Mouse (Mus musculus) neural tube, embryonic 10.5 days (tissue): ENCODE results near the gene Sap30l.
"Not testable (repeated sequence)": the region's sequence is repeated elsewhere in the genome, so short reads cannot be mapped to it uniquely, and the experiment has no call there.

Experiments
- DNase-seq: peaks from one replicate; pipeline ENCODE4 v3.0.0-alpha.2; 2017; ENCODE audit warnings: low spot score; ENCODE audit errors: extremely low spot score

Gene Sap30l

DNA sequence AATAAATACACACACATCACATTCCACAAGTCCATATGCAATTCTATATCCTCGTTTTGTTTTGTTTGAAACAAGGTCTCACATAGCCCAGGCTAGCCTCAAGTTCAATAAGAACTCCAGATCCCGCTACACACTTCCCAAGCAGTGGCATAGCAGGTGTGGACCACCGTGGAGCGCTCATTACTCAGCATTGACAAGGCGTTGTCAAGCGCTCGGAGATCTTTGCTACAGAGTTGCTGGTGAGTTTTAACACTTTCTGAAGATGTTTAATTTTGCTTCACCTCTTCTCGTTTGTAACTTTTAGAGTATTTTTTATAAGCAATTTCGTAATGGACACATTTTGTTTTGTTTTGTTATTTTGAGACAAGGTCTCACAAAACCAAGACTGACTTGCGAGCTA lies 2.0 kb upstream of the Sap30l start:
- no peak for DNase-seq

GRCm38 (mm10) chr11:57800266-57800951 lies 1.0 kb upstream of the Sap30l start:
- DNase-seq, result peak; percentile 35

DNA sequence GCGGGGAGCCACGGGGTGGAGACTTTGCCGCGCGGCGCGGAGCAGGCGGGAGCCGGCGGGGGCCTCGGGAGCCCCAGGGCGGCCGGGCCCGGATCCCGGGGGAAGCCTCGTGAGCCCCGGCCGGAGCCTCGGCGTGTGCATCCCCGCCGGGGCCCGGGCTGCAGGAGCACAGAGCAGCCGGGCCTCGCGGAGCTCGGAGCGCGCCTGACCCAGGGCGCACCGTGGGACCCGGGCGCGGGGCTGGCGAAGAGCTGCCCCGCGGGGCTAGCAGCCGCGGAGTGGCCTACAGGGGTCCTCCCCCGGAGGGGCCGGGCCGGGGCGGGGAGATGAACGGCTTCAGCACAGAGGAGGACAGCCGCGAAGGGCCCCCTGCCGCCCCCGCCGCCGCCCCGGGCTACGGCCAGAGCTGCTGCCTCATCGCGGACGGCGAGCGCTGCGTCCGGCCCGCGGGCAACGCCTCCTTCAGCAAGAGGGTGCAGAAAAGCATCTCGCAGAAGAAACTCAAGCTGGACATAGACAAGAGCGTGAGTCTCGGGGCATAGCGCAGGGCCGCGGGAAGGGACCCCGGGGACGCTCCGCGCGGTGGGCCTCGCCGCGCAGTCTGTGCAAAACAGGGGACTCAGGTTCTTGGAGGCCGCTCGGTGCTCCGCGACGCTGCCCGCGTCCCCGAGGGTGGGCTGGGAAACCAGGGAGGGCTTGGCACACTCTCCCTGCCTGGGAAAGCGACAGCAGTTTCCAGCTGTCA lies 501 bp downstream of the Sap30l start:
- DNase-seq, result peak; percentile 73

GRCm38 (mm10) chr11:57802511-57802870 lies 1.1 kb downstream of the Sap30l start:
- no peak for DNase-seq

DNA sequence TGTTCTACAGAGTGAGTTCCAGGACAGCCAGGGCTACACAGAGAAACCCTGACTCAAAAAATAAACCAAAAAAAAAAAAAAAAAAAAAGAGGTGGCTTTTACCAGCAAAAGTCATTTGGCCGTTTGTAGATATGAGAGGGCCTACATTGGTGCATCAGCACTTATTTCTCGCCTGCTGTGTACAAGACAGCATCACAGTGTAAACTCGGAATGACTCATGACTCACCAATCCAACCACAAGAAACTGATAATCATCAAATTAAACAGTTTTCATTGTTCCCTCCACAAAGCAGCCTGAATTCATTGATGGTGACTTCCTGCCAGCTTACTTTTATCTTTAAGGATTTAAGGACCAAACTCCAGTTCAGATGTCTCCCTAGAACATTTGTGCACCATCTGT lies 3.6 kb downstream of the Sap30l start:
- DNase-seq, result no peak

- DNase-seq, result no peak
These were observed 7.7 kb downstream of the Sap30l start for GRCm38 (mm10) chr11:57809017-57809731.

GRCm38 (mm10) chr11:57809732-57810098 lies 8.3 kb downstream of the Sap30l start:
- no peak for DNase-seq

- no peak for DNase-seq
These were observed 9.6 kb downstream of the Sap30l start for GRCm38 (mm10) chr11:57811006-57811405.

- no peak for DNase-seq
These were observed 10.8 kb downstream of the Sap30l start for GRCm38 (mm10) chr11:57812212-57812611.

DNA sequence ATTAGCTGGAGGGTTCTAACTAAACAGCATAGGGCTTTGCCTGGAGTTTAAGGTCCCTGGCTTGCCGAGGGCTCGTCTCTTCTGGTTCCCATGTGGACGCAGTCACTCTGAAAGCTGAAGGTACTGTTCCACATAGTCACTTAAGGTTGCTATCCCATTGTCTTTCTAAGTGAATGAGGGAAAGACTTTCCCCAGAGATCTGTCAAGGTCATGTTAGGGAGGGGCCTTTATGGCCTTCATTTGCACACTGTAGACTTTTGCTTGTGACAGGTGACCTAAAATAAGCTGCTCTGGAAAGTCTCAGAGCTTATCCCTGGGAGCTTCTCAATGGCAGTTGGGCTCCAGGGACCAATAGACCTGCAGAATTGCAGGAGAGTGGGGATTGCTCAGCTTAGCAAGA lies 12.2 kb downstream of the Sap30l start:
- DNase-seq, result no peak

DNA sequence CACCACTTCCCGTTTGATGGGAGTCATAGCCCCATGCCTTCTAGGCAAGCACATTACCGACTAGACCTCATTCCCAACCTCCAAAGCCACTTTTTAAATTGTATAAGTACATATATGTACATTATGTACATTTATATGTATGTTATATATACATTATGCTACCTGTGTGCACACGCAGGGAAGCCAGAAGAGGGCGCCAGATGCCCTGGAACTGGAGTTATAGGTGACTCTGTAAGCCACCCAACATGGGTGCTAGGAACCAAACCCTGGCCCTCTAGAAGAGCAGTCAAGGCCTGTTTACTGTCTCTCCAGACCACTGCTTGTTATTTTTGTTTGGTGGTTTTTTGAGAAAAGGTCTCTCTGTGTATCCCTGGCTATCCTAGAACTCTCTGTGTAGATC lies 16.8 kb downstream of the Sap30l start:
- DNase-seq, result no peak

DNA sequence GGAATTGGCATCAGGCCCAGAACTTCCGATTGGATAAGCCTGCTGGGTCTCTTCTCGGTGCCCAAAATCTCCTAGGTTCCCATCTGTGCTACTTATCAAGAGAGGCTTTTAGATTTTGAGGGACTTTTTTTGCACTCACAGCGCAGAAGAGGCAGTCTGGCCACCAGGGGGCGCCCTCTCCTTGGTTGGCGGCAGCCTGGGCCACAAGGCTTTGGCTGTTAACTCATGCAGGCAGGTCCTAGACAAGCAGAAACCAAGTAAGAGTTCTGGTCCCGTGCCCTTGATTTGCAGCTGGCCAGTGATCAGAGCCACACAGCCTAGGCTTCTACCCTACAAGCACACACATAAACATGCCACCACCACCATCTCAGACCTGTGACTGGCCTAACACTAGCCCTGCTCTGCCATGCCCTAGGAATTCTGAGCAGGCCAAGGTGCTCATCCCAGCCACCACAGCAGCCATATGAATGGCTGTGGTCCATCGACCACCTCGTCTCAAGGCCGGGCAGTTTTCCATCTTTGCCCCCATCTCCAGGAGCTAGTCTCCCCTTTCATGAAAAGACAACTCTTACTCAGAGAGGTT lies 18.7 kb downstream of the Sap30l start:
- peak; percentile 87 for DNase-seq

DNA sequence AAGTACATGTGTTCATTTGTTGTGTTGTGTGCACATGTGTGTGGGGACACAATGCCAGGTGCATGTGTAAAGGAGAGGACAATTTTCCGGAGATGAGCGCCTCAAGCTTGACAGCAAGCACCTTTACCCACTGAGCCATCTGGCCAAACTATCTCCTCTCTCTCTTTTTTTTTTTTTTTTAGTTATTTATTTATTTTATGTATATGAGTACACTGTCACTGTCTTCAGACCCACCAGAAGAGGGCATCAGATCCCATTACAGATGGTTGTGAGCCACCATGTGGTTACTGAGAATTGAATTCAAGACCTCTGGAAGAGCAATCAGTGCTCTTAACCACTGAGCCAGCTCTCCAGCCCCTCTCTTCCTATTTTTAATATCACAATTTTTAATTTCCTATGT lies 21.7 kb downstream of the Sap30l start:
- DNase-seq, result not testable (repeated sequence)

DNA sequence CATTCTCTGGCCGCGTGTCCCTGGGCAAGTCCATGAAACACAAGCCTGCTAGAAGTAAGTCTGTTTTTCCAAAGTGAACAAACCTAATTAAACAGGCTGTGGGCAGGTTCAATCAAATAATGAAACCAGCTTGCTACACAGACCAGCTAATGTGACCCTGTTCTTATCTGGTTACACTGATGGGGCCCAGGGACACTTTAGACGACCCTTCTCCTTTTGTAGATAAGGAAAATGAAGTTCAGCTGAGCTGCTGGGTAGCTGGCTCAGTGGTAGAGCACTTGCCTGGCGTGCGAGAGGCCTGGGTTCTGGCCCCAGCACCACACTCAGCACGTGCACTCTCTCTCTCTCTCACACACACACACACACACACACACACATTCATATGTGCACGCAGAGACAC lies 22.3 kb downstream of the Sap30l start:
- no peak for DNase-seq

GRCm38 (mm10) chr11:57825234-57825633 lies 23.8 kb downstream of the Sap30l start:
- DNase-seq, result not testable (repeated sequence)

- peak; percentile 67 for DNase-seq
These were observed 25.8 kb downstream of the Sap30l start for GRCm38 (mm10) chr11:57827048-57827914.

- peak; percentile 58 for DNase-seq
These were observed 26.6 kb downstream of the Sap30l start for GRCm38 (mm10) chr11:57827915-57828545.

DNA sequence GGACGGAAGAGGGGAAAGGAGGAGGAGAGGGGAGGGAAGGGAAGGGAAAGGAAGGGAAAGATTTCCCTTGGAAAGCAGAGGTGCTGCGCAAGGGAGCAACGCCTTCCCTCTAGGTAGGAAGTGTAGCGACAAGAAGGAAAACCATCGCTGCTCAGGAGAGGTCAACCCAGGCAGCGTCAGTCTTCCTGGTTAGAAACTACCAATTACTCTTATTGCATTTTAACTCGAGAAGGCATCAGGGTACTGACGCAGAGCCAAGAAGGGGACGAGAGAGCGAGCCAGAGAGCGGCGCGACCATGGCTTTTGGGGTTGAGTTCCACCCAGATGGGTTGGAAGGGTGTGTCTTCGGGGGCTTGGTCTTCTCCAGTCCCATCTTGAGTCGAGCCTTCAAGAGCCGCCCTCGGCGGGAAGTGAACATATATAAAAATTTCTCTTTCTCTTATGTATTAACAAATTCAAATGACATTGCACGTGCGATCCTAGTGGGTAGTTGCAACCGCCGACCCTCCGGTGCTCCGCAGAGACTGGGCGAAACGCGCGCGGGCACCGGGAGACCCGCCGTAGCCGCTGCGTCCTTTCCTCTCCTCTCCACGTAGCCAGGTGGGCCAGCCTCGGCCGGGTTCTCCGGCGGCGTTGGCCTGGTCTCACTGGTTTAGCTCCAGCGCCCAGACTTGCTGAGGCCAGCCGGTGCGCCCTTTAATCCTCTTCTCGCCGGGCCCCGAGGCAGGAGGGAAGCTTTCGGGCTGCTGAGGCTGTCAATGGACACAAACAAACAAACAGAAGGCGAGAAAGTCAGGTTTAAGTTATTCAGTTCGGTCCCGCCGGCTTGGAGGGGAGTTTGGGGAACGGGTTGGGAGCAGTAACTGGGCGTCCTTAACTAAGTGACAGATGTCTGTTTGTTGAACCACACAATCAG lies 27.8 kb downstream of the Sap30l start:
- peak; percentile 70 for DNase-seq
